Mouse (Mus musculus): ENCODE results near the gene Camk2n2. TPM values are rescaled to one million over a fixed set of nuclear protein-coding genes. Genes with fewer than 3 reads are reported as not detected.

The Camk2n2 gene
- total and polyA plus RNA-seq, 3 experiments: 1.5 to 7.0 (median 2.0) TPM

DNA sequence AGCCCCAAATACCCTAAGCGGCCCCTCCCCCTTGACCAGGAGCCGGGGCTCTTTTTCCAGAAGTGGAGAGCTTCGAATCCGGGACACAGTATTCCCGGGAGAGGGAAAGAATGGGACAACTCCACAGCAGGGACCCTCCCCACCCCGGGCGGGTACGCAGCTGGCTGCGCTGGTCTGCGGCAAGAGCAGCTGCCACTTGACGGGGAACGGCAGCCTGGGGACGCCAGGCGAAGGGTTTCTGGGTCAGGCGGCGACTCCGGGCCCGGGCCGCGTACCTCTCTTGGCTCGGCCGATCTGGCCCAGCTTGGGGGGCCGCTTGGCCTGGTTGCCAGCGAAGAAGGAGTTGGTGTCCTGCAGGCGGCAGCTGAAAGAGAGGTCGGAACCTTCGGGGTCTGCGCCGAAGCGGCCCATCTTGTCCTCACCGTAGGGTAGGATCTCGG, 316 bp downstream of the Camk2n2 start:
- H3K27me3 ChIP-seq (replicated peaks): no peaks in the 10 kb centered on the region
- no peak for DNase-seq (ENCODE audit: extremely low read depth)
- peak overlapping the region; percentile 48 to 80 (median 62) for H3K4me3 ChIP-seq (replicated peaks in 1 of 3; ENCODE audit: low read depth in 2 of 3, low read length in 2 of 3, poor library complexity in 1 of 3)
- peak overlapping the region; percentile 72 for H3K4me2 ChIP-seq (ENCODE audit: insufficient read depth, low read depth, poor library complexity, severe bottlenecking)
- H3K9me3 ChIP-seq (replicated peaks; ENCODE audit: low read length): peaks cover 17% of the 10 kb centered on the region
- TF ChIP-seq JUN (IDR thresholded peaks at IDR 0.05; ENCODE audit: insufficient read depth, low read depth, low read length): no peak
- no peak for TF ChIP-seq KAT2A (IDR thresholded peaks at IDR 0.05; ENCODE audit: insufficient replicate concordance, low read length)
- 0 out of 2 replicates have a peak, but pooled peaks have one; percentile 57 for TF ChIP-seq POLR2AphosphoS2 (IDR thresholded peaks at IDR 0.05; ENCODE audit: low read depth, low read length)
- no peak for TF ChIP-seq ETS1 (conservative IDR thresholded peaks at IDR 0.05; ENCODE audit: low read depth, low read length)
- H3K27ac ChIP-seq (ENCODE audit: insufficient read depth, low read depth): peak overlapping the region; percentile 18
- dilution Hi-C loops (cut with MboI; ENCODE audit: extremely low pct_ligation_motif_present, extremely low pct_unique_long_range_greater_than_20kb, low sequenced_read_pairs) (no loop called here), in situ Hi-C loops (cut with MboI; ENCODE audit: low pct_ligation_motif_present, low pct_unique_long_range_greater_than_20kb, low sequenced_read_pairs) (no loop called here)
- no peaks in the 10 kb centered on the region for H3K79me2 ChIP-seq (replicated peaks; ENCODE audit: control insufficient read depth, extremely low read depth, insufficient read depth, poor library complexity, severe bottlenecking)
- H3K9ac ChIP-seq (ENCODE audit: insufficient read depth, low read depth): peak overlapping the region; percentile 72; the same call in 1 of the 2 replicates
- H3K4me1 ChIP-seq (ENCODE audit: control insufficient read depth in 1 of 2, insufficient read depth in 2 of 2): peaks cover 4 to 27% of the 10 kb centered on the region in 2 experiments; a peak in 3 of 4 replicates
- H3K36me3 ChIP-seq (replicated peaks in 1 of 2; ENCODE audit: control insufficient read depth in 1 of 2, insufficient read depth in 1 of 2, low read length in 1 of 2): peaks cover 2 to 48% of the 10 kb centered on the region in 2 experiments

GRCm38 (mm10) chr16:20620399-20620735, 720 bp downstream of the Camk2n2 start:
- TF ChIP-seq SMC3 (IDR thresholded peaks at IDR 0.05; ENCODE audit: low read depth, low read length): no peak
- no peak for TF ChIP-seq POLR2A (IDR thresholded peaks at IDR 0.05; ENCODE audit: low read depth, low read length)
- TF ChIP-seq CTCF (conservative IDR thresholded peaks at IDR 0.05 in 1 of 2, IDR thresholded peaks at IDR 0.05 in 1 of 2; ENCODE audit: low read depth in 2 of 2, low read length in 2 of 2): no peak
- TF ChIP-seq TCF12 (IDR thresholded peaks at IDR 0.05; ENCODE audit: low read depth, low read length): no peak
- no peak for TF ChIP-seq JUND (conservative IDR thresholded peaks at IDR 0.05; ENCODE audit: low read depth, low read length)
- no peak for TF ChIP-seq GABPA (IDR thresholded peaks at IDR 0.05; ENCODE audit: insufficient replicate concordance, low read depth, low read length)
- TF ChIP-seq HCFC1 (IDR thresholded peaks at IDR 0.05; ENCODE audit: low read depth, low read length): no peak
- TF ChIP-seq BHLHE40 (IDR thresholded peaks at IDR 0.05; ENCODE audit: low read depth, low read length): no peak
- no peak for TF ChIP-seq NRF1 (IDR thresholded peaks at IDR 0.05; ENCODE audit: low read depth, low read length)
- TF ChIP-seq CHD2 (IDR thresholded peaks at IDR 0.05; ENCODE audit: low read length): no peak
- TF ChIP-seq KAT2A (IDR thresholded peaks at IDR 0.05; ENCODE audit: insufficient replicate concordance, low read length): no peak
- no peak for TF ChIP-seq RAD21 (IDR thresholded peaks at IDR 0.05; ENCODE audit: low read depth, low read length)
- no peak; the same call in 1 of the 2 replicates for TF ChIP-seq POLR2AphosphoS2 (IDR thresholded peaks at IDR 0.05; ENCODE audit: low read depth, low read length)
- TF ChIP-seq ETS1 (conservative IDR thresholded peaks at IDR 0.05; ENCODE audit: low read depth, low read length): no peak
- TF ChIP-seq JUN (IDR thresholded peaks at IDR 0.05; ENCODE audit: insufficient read depth, low read depth, low read length): no peak
- TF ChIP-seq ELF1 (IDR thresholded peaks at IDR 0.05; ENCODE audit: low read depth, low read length): no peak
- no peak overlapping the region; the same call in 1 of the 2 replicates for H3K9ac ChIP-seq (ENCODE audit: insufficient read depth, low read depth)
- H3K27ac ChIP-seq (ENCODE audit: insufficient read depth, low read depth): no peak overlapping the region
- DNase-seq (ENCODE audit: extremely low read depth): no peak
- peak overlapping the region; percentile 72 for H3K4me2 ChIP-seq (ENCODE audit: insufficient read depth, low read depth, poor library complexity, severe bottlenecking)
- peaks cover 2 to 52% of the 10 kb centered on the region in 2 experiments for H3K36me3 ChIP-seq (replicated peaks in 1 of 2; ENCODE audit: control insufficient read depth in 1 of 2, insufficient read depth in 1 of 2, low read length in 1 of 2)
- in situ Hi-C loops (cut with MboI; ENCODE audit: low pct_ligation_motif_present, low pct_unique_long_range_greater_than_20kb, low sequenced_read_pairs): no loop called here
- peak overlapping the region in 2 of 3 experiments; percentile 62 to 80 for H3K4me3 ChIP-seq (replicated peaks in 1 of 3; ENCODE audit: low read depth in 2 of 3, low read length in 2 of 3, poor library complexity in 1 of 3)
- H3K79me2 ChIP-seq (replicated peaks; ENCODE audit: control insufficient read depth, extremely low read depth, insufficient read depth, poor library complexity, severe bottlenecking): no peaks in the 10 kb centered on the region
- dilution Hi-C loops (cut with MboI; ENCODE audit: extremely low pct_ligation_motif_present, extremely low pct_unique_long_range_greater_than_20kb, low sequenced_read_pairs): no loop called here
- peaks cover 4 to 27% of the 10 kb centered on the region in 2 experiments; a peak in 3 of 4 replicates for H3K4me1 ChIP-seq (ENCODE audit: control insufficient read depth in 1 of 2, insufficient read depth in 2 of 2)
- no peaks in the 10 kb centered on the region for H3K27me3 ChIP-seq (replicated peaks)
- peaks cover 17% of the 10 kb centered on the region for H3K9me3 ChIP-seq (replicated peaks; ENCODE audit: low read length)

Measured in CH12.LX (cell line).